Mouse (Mus musculus) hindlimb bud, embryonic 11.5 days (tissue): ENCODE measurements around the gene Myzap.
"Not testable (repeated sequence)": the region's sequence is repeated elsewhere in the genome, so short reads cannot be mapped to it uniquely, and the experiment has no call there.

ENCODE experiments used
- DNase-seq: peaks from one replicate; pipeline ENCODE4 v3.0.0-alpha.2; 2012; ENCODE audit warnings: low read depth, low spot score; ENCODE audit errors: extremely low spot score

Gene Myzap

GRCm38 (mm10) chr9:71591938-71592548 is at the start of gene Myzap:
TSS of gene Myzap (minus strand) at chr9:71592360.
- DNase-seq: no peak

- DNase-seq: no peak
Measured at GRCm38 (mm10) chr9:71640361-71640927, 48.3 kb upstream of the Myzap start.

GRCm38 (mm10) chr9:71638198-71638597 is 46.0 kb upstream of the Myzap start:
- no peak for DNase-seq

DNA sequence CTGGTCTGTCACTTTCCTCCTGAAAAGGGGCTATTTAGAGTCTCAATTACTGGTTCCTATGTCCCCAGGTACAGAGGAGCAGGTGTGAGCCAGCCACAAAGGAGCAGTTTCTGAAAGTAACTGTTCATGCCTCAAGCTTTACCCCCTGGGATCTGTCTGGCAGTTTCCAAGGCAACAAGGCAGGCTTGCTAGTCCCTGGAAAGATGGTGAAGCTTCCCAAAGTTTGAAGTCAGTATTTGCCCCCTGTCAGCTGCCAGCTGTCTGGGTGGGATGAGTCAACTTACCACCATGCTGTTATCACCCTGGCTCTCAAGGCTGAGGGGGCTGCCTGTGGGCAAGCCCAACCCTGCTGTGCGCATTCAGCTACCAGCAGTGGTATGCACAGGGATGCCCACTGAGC is 44.7 kb upstream of the Myzap start:
- DNase-seq: no peak

DNA sequence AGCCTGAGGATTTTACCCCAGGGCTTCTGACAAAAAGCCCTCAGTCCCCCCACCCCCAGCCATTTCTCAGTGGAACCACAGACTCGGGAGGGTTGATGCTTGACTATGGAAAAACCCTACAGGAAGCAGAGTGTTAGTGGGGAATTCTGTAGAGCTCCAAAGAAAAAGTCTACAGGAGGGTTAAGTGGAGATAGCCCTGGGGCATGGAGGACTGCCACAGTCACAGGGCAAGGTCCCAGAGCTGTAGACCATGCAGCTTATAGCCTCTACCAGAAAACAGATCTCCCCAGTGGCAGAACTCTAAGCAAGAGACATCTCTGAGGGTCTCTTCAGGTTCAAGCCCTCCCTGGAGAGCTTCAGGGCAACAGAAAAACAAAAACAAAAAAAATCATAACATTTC is 43.5 kb upstream of the Myzap start:
- no peak for DNase-seq

DNA sequence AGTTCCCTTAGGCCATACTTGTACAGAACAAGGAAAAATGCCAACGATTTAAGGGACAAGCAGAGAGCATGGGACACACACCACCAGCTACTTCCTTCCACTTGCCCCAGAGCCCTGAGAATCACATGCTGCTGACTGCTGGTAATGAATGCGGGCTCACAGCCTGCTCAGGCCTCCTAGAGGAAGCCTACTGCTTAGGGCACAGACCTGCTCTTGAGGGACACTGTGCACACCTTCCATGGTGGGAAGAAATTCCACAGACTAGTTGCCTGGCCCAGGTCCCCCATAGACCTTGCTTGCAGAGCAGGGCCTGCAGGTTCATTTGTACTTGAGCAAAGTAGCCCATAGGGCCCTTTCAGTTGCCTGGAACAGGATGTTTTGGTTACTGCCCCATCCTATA is 42.8 kb upstream of the Myzap start:
- DNase-seq: no peak

- DNase-seq: no peak
Measured at GRCm38 (mm10) chr9:71628921-71629320, 36.8 kb upstream of the Myzap start.

DNA sequence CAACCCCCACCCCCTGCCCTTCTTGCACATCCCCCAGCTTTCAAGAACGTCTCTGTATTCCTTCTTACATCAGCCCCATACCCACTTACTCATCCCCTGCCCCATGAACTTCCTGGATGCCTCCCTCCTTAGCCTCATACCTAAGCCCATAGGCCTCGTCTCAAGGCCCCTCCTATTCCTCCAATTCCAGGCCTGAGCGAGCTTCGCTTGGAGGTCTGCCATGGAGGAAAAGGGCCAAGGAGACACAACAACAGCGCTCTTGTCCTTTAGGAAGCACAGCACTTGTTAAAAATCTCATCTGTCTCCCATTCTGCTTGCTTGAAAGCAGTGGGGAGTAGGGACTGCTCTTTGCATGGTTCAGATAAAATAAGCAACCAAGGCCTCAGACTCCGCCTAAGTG is 36.1 kb upstream of the Myzap start:
- DNase-seq: no peak

DNA sequence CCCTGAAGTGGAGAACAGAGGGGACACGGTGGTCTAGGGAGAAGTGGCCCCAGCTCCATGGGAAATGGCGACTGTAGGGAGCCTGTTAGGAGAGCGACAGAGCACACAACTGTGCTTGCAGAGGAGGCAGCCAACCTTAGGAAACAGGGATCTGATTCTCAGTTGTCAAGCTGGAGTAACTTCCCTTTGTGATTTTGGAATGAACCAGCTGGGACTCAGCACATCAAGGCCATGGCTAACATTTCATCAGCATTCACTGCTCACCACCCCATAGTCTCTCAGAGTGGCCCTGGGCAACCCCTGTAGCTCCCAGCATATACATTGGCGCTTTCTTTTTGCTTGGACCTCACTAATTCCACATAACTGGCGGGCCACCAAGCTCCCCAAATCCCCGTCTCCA is 33.8 kb upstream of the Myzap start:
- DNase-seq: no peak

DNA sequence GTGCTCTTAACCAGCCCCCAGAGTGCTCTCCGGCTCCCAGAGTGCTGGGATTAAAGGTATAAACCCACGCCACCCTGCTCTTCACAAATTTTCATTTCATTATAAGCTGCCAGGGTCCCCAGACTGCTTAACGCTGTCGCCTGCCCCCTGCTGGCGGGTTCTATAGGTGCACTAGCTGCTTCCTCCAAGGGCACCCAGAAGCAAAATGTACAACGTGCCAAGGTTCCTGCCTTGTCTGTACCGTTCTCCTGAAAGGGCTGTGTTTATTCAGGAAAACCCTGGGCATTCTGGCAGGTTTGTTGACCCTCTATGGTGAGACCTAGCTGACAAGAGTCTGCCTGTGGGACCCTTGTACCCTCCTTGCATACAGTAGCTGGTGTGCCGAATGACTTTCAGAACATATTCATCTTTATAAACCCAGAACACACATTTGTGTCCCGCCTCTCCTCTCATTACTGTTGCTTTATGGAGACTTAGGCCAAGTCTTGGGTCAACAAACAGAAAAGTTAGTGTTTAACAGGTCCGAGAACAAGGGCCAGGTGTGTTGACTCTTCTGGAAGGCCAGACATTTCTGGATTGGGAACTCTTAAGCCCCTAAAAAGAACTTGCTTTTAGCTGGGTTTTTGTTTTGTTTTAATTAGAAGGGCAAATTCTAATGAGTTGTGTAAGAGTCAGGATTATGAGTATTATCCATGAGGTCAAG is 32.8 kb upstream of the Myzap start:
- DNase-seq: no peak

- peak; percentile 46 for DNase-seq
Measured at GRCm38 (mm10) chr9:71623871-71624569, 31.9 kb upstream of the Myzap start.

- DNase-seq: no peak
Measured at GRCm38 (mm10) chr9:71622593-71622992, 30.4 kb upstream of the Myzap start.

DNA sequence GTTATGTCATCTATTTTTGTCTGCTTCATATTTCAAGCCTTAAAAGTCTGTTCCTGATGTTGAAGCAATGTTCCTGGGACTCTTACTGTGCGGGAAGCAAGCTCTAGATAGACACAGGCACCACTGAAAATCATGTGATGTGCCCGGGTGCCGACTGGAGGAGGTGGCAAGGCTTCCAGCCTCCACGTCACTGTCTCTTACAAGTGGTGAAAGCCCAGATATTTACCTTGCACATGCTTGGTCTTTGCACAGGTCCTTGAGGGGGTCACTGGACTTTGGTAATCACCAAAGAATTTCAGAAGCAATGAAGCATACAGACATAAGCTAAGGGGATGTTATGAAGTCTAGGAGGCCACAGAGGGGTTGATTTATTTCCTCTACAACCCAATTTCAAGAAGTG is 29.8 kb upstream of the Myzap start:
- DNase-seq: no peak

DNA sequence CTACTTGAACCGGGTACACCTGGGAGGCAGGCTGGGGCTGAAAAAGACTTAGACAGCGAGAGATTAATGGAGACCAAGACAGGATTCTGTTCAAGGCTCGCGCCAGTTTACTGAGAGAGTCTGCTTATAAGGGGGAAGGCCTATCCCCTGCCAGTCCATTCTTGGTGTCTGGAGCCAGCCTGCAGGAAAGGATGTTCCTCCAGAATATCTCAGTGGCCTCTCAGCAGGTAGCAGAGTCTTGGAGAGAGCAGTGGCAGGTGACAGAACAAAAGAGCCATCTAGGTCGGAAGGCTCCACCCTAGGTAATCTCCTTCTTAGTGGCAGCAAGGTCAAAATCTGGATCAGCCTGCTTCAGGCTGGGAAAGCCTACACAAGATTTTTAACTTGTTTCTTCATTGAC is 28.0 kb upstream of the Myzap start:
- not testable (repeated sequence) for DNase-seq

- DNase-seq: no peak
Measured at GRCm38 (mm10) chr9:71617363-71617762, 25.2 kb upstream of the Myzap start.

GRCm38 (mm10) chr9:71616185-71616584 is 24.0 kb upstream of the Myzap start:
- DNase-seq: peak; percentile 85

- no peak for DNase-seq
Measured at GRCm38 (mm10) chr9:71614643-71615042, 22.5 kb upstream of the Myzap start.

- DNase-seq: no peak
Measured at GRCm38 (mm10) chr9:71612981-71613380, 20.8 kb upstream of the Myzap start.

GRCm38 (mm10) chr9:71611876-71612275 is 19.7 kb upstream of the Myzap start:
- DNase-seq: no peak

GRCm38 (mm10) chr9:71609010-71609409 is 16.9 kb upstream of the Myzap start:
- DNase-seq: no peak

DNA sequence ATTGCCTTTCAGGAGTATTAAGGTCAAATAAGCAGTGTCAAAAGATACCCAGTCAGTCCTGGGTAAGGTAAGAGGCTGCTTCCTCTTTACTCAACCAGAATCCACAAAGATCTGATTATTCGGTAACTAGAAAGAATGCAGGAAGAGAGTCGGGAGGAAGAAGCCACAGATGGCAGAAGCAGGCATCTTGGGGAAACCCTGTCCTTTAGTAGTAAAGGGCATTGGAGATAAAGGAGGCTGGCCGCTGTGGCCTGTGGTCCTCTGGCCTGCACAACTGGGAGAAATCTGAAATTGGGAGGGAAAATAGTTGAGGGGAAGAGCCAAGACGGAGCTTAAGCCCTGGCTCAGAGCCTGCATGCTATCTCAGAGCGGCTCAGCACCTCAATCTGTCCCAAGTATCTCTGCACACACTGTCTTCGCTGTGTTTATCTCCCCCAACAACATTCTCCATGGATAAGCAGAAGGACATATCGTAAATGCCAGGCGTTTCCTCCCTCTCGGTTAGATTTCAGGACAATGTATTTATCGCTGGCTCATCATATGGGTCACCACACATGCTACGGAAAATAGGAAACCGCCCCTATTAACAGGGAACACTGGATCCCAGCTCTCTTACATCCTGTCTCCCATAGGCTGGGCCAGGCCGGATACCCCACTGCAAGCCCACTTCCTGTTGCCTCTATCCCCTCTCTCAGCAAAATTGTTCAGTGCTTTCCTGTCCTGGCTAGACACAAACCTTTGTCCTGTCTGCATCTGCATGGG is 14.3 kb upstream of the Myzap start:
- no peak for DNase-seq
